In genomic region chr13:32179906-32180305, GRCm38 (mm10) we compare ENCODE assay signal across 8 mouse cellular contexts.
DNase-seq lines count a peak whose midpoint lies in the region; ATAC-seq and TF ChIP-seq lines count a peak whose summit lies in the region.

No protein-coding gene starts in this region.

- H3K9ac ChIP-seq in kidney, embryonic 14.5 days (ENCODE audit: low read depth, low read length), result 0 out of 2 replicates have a peak overlapping the region, but pooled peaks have one; percentile 7
- H3K9ac ChIP-seq in forebrain, postnatal 0 days, result no peak overlapping the region
- H3K9ac ChIP-seq in intestine, embryonic 15.5 days, result no peak overlapping the region
- no peak overlapping the region for H3K9ac ChIP-seq in midbrain, embryonic 13.5 days (replicated peaks)

- H3K4me1 ChIP-seq in kidney, embryonic 14.5 days (ENCODE audit: control insufficient read depth, insufficient read depth, low read length), result peaks cover 14% of the 10 kb centered on the region
- H3K4me1 ChIP-seq in forebrain, postnatal 0 days (ENCODE audit: insufficient read depth), result no peaks in the 10 kb centered on the region
- 0 out of 2 replicates have a peak, but pooled peaks cover 4% of the 10 kb centered on the region for H3K4me1 ChIP-seq in intestine, embryonic 15.5 days (replicated peaks)
- H3K4me1 ChIP-seq in midbrain, embryonic 13.5 days (replicated peaks), result peaks cover 6% of the 10 kb centered on the region; the same call in 1 of the 2 replicates

- TF ChIP-seq CTCF in forebrain, postnatal 0 days (IDR thresholded peaks at IDR 0.05; ENCODE audit: low read depth), result no peak

- no peak for DNase-seq in kidney, adult 18-20 months
- DNase-seq in forebrain, postnatal 0 days, result peak; percentile 14
- no peak for DNase-seq in c-Kit-positive CD71-positive TER-119-positive erythroid progenitor cells, embryonic 14.5 days (ENCODE audit: low spot score)
- DNase-seq in left cerebral cortex, postnatal 36 days (ENCODE audit: low spot score in 2 of 2), result no peak
- DNase-seq in ovary, adult 18-20 months (ENCODE audit: low spot score), result no peak

- intact Hi-C loops in left cerebral cortex, postnatal 36 days (cut with DNase I), result no loop called here

- 14% methylated on average over 3 of the region's 3 CpGs for WGBS in kidney, embryonic 14.5 days
- WGBS in forebrain, postnatal 0 days, result 7% methylated on average over 3 of the region's 3 CpGs
- WGBS in intestine, embryonic 15.5 days, result 16% methylated on average over 3 of the region's 3 CpGs
- WGBS in midbrain, embryonic 13.5 days, result 10% methylated on average over 3 of the region's 3 CpGs

- 0 out of 2 replicates have a peak overlapping the region, but pooled peaks have one; percentile 24 for H3K27ac ChIP-seq in kidney, embryonic 14.5 days (ENCODE audit: low read depth, low read length)
- no peak overlapping the region for H3K27ac ChIP-seq in forebrain, postnatal 0 days (ENCODE audit: low read depth, low read length)
- H3K27ac ChIP-seq in intestine, embryonic 15.5 days, result no peak overlapping the region
- H3K27ac ChIP-seq in midbrain, embryonic 13.5 days, result peak overlapping the region; percentile 19; the same call in 1 of the 2 replicates

- H3K36me3 ChIP-seq in kidney, embryonic 14.5 days (ENCODE audit: control insufficient read depth, insufficient read depth, low read length), result no peaks in the 10 kb centered on the region
- no peaks in the 10 kb centered on the region for H3K36me3 ChIP-seq in forebrain, postnatal 0 days (ENCODE audit: insufficient read depth)
- H3K36me3 ChIP-seq in intestine, embryonic 15.5 days, result no peaks in the 10 kb centered on the region
- no peaks in the 10 kb centered on the region for H3K36me3 ChIP-seq in midbrain, embryonic 13.5 days

- no peak overlapping the region for H3K4me2 ChIP-seq in kidney, embryonic 14.5 days (replicated peaks; ENCODE audit: low read depth, low read length)
- H3K4me2 ChIP-seq in forebrain, postnatal 0 days (ENCODE audit: low read depth), result no peak overlapping the region
- no peak overlapping the region for H3K4me2 ChIP-seq in intestine, embryonic 15.5 days (replicated peaks)
- no peak overlapping the region for H3K4me2 ChIP-seq in midbrain, embryonic 13.5 days (replicated peaks)

- ATAC-seq in kidney, embryonic 14.5 days (ENCODE audit: low FRiP score, low TSS enrichment), result peak; percentile 88
- ATAC-seq in forebrain, postnatal 0 days, result peak; percentile 81
- peak; percentile 81 for ATAC-seq in intestine, embryonic 15.5 days
- ATAC-seq in midbrain, embryonic 13.5 days, result peak; percentile 93

- no peaks in the 10 kb centered on the region for H3K27me3 ChIP-seq in kidney, embryonic 14.5 days (ENCODE audit: control insufficient read depth, insufficient read depth, low read length)
- H3K27me3 ChIP-seq in forebrain, postnatal 0 days (ENCODE audit: insufficient read depth, low read length), result no peaks in the 10 kb centered on the region
- H3K27me3 ChIP-seq in intestine, embryonic 15.5 days (replicated peaks), result no peaks in the 10 kb centered on the region
- no peaks in the 10 kb centered on the region for H3K27me3 ChIP-seq in midbrain, embryonic 13.5 days

- H3K4me3 ChIP-seq in kidney, embryonic 14.5 days (ENCODE audit: low read length), result no peak overlapping the region
- H3K4me3 ChIP-seq in forebrain, postnatal 0 days (ENCODE audit: low read depth, low read length), result no peak overlapping the region
- H3K4me3 ChIP-seq in intestine, embryonic 15.5 days (replicated peaks), result no peak overlapping the region
- H3K4me3 ChIP-seq in midbrain, embryonic 13.5 days (replicated peaks), result no peak overlapping the region

- H3K9me3 ChIP-seq in kidney, embryonic 14.5 days (ENCODE audit: control insufficient read depth, low read length), result no peaks in the 10 kb centered on the region
- no peaks in the 10 kb centered on the region for H3K9me3 ChIP-seq in forebrain, postnatal 0 days (ENCODE audit: low read length)
- H3K9me3 ChIP-seq in intestine, embryonic 15.5 days, result no peaks in the 10 kb centered on the region
- H3K9me3 ChIP-seq in midbrain, embryonic 13.5 days, result no peaks in the 10 kb centered on the region

Comparison
In these comparisons a context has a peak if more than half of its experiments do, and no peak if none do; other contexts are left out.
1. H3K27ac ChIP-seq: peak in kidney, embryonic 14.5 days (single experiment) and midbrain, embryonic 13.5 days (single experiment); none in forebrain, postnatal 0 days (single experiment) and intestine, embryonic 15.5 days (single experiment).
2. Peak in every context shown above with its lines, with median percentiles within 50 percentile points of each other: ATAC-seq.